Mouse (Mus musculus) urinary bladder, postnatal 36 days (tissue): ENCODE data around the gene Olfr463.

Source experiments
- DNase-seq, 2 experiments: peaks; one replicate each; pipeline ENCODE4 v3.0.0; 2022; ENCODE audit warnings: low spot score in 2 of 2, mixed read lengths in 1 of 2

Gene Olfr463

DNA sequence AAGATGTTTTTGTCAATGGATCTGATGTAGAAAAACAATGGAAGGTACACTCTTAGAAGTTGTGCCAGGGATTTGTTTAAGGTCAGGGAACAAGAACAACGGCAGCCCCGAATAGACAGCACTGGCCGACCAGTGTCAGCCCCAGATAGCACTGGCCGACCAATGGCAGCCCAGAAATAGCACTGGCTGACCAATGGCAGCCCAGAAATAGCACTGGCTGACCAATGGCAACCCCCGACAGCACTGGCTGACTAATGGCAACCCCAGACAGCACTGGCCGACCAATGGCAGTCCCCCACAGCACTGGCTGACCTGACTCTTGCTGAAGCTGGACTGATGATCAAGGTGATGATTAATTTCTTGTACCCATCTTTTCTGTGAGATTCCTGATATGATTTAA lies 49.3 kb downstream of the Olfr463 start:
- DNase-seq: no peak

DNA sequence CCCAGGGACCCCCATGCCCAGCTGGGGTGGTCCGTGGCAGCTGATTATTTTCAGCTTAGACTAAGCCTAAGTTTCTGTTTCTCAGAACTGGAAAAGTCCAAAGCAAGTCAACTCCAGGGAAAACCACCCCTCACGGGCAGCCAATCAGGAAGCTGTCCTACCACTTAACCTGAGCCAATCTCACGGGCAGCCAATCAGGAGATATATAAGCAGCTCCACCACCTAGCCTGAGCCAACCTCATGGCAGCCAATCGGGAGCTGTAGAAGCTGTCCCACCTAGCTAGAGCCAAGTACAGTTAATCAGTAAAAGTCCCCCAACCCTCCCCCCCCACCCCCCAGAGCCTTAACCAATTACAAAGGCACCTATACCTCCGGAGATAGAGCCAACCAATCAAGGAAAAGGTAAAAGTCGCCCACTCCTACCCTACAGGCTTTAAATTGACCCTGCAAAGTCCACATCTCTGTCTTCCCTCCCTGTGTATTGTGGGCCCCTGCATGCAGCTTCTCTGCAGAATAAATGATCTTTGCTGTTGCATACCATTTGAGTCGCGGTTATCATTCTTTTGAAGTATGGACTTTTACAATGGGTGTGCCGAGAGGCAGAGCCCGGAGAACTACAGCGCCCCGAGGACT lies 50.1 kb downstream of the Olfr463 start:
- DNase-seq: no peak
